Mouse (Mus musculus) ES-CJ7 (cell line): ENCODE results near the gene Uhrf2.
A peak's percentile ranks its signal among the peaks of the same experiment; 100 is the strongest.

Source experiments
- DNase-seq: peaks from one replicate; pipeline ENCODE4 v3.0.0; 2011; ENCODE audit warnings: low read depth, low spot score

Uhrf2 gene

GRCm38 (mm10) chr19:30050584-30050983 lies 20.3 kb downstream of the Uhrf2 start:
- no peak for DNase-seq

GRCm38 (mm10) chr19:30051479-30051878 lies 21.2 kb downstream of the Uhrf2 start:
- no peak for DNase-seq

- no peak for DNase-seq
Measured at GRCm38 (mm10) chr19:30054218-30054617, 23.9 kb downstream of the Uhrf2 start.

DNA sequence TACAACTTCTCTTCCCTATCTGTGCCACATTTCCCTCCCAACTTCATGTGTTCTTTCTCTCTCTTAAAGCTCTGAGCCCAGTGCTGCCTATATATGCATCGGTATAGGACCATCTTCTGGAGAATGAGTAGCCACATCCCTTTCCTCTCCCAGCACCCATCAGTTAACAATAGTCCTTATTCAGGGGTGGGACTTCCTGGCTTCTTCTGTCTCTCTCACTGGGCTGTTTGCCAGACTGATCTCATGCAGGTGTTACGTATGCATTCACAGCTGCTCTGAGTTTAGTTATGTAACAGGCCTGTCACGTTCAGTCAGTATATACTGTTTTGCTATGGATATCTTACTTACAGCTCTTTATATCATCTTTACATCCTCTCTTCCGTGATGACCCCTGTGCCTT lies 35.5 kb downstream of the Uhrf2 start:
- DNase-seq: no peak

DNA sequence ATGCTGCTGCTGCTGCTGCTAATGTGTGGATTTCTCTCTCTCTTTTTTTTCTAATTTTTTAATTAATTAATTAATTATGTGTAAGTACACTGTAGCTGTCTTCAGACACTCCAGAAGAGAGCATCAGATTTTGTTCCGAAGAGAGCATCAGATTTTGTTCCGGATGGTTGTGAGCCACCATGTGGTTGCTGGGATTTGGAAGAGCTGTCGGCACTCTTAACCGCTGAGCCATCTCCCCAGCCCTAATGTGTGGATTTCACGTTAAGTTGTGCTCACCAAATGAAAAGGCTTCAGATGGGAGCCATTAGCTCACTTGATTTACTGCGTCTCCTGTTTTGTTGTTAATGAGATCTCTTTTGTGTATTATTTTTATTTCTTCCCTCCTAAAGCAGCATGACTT lies 59.9 kb downstream of the Uhrf2 start:
- no peak for DNase-seq

- DNase-seq: no peak
Measured at GRCm38 (mm10) chr19:30091644-30092295, 61.5 kb downstream of the Uhrf2 start.

DNA sequence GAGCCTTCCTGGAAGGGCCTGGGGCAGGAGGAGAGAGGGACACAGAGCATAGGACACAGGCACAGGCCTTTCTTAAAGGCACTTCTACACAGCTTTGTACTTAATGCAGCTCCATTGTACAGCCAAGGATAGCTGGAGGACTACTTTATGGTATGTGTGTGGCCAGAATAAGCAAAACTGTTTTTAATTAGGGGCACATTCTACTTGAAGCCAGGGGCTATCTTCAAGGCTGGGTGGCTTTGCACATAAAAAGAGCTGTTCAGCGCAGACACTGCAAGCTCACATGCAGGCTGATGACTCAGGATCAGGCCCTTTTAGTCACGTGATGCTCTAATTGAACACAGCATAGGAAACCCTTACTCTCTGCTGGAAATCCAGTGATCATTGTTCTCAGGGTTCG lies 65.9 kb downstream of the Uhrf2 start:
- DNase-seq: peak; percentile 31

DNA sequence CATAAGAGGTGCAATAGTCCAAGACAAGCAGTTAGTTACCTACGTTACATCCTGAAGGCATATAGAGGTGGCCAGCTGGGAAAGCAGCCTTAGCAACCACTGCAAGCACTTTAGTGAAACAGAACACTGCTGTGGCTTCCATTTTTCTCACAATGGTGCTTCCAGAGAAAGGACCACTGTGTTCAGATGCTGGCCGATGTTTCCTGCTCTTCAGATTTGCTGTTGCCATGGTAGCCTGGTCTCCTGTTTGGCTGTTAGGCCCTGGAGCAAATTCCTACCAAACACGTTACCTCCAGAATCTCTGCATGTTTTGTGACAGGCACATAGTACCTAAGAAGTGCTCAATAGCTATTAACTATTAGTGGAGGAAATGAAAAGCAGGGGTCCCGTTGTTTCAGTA lies 66.7 kb downstream of the Uhrf2 start:
- no peak for DNase-seq

DNA sequence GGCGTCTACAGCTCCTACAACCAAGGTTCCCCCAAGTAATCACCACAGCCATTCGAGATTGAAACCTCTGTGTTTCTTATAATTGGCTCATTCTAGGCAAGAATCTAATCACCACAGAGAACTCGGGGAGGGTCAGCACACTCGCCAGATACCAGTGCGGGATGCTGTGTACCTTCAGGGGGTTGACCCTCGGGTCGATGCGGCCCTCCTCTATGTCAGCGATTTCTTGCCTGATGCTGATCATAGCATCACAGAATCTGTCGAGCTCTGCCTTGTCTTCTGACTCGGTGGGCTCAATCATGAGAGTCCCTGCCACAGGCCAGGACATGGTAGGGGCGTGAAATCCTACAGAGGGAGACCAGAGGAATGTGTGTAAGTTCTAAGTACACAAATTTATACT lies 70.3 kb downstream of the Uhrf2 start:
- DNase-seq: no peak

GRCm38 (mm10) chr19:30102620-30103019 lies 72.3 kb downstream of the Uhrf2 start:
- no peak for DNase-seq

GRCm38 (mm10) chr19:30105045-30105842 lies 74.9 kb downstream of the Uhrf2 start:
- DNase-seq: no peak

DNA sequence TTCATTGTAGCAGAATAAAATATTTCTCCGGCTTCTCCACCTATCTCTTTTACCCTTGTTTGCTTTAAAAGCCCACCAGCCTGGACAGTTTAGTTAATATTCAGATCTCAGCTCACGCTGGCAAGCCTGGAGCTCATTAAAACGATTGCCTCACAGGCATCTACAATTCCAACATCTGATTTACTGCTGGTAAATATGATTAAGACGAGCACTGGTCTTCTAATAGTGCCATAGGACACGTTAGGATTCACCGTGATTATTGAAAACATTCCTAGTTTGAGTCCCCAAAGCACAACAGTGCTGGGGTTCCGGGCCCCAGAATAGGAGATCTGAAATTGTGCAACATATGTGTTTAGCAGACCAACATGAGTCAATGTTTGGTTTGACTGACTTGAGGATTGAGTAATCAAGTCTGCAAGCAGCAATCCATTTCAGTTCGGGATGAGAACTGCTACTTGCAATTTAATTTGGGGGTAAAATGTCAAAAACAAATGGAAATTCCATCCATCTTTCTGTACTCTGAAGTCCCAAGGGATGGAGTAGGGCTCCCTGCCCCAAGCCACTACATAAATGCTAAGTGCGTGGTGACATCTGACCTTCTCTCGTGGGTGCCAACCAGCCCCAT lies 77.0 kb downstream of the Uhrf2 start:
- DNase-seq: no peak

DNA sequence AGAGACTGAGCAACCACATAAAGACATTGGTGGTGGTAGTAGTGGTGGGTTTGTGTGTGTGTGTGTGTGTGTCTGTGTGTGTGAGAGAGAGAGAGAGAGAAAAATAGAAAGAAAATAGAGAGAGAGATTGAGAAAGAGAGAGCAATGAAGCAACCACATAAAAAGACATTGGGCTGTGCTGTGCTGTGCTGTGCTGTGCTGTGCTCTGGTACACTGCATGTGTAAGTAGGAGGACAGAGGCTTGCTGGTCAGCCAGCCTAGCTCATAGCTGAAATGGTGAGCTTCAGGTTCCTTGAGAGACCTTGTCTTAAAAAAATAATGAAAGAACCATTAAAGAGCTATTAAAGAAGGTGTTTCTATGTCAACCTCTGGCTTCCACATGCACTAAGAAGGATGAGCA lies 78.3 kb downstream of the Uhrf2 start:
- DNase-seq: no peak

DNA sequence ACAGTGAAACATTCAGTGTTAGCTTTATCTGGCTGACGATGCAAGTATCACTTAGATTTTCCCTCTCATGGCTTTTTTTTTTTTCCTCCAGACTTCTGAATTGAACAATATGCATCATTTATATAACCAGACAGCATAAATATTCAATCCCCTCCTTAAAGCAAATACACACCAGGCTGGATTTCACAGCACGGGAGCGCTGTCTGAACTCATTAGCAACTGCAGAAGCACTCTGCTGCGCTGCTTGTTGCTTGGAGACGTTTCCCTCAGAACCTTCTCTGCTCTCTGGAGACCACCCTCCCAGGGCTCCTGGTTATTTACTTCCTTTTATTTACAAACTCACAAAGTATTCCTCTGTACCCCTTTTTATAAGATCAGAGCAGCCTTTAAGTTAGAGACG lies 78.8 kb downstream of the Uhrf2 start:
- no peak for DNase-seq

- no peak for DNase-seq
Measured at GRCm38 (mm10) chr19:30111421-30111820, 81.1 kb downstream of the Uhrf2 start.

- no peak for DNase-seq
Measured at GRCm38 (mm10) chr19:30112961-30113688, 82.8 kb downstream of the Uhrf2 start.

GRCm38 (mm10) chr19:30114919-30115441 lies 84.7 kb downstream of the Uhrf2 start:
- peak; percentile 21 for DNase-seq

DNA sequence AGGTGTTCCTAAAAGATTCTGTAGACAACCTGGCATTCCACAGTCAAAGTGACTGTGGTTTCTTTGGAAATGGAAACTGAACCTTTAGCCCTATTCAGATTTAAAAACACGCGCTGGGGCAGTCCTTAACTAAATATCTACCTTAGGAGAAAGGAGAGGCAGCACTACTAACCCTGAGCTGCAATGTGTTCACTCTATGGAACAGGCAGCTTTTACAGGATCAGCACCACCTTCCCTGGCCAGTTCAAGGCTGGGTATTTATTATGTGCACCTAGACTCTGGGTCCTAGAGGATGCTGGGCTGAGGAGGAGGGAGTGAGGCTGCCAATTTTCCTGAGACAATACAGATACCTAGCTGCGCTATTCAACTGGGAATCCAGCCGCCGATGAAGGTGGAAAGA lies 85.3 kb downstream of the Uhrf2 start:
- DNase-seq: peak; percentile 58

DNA sequence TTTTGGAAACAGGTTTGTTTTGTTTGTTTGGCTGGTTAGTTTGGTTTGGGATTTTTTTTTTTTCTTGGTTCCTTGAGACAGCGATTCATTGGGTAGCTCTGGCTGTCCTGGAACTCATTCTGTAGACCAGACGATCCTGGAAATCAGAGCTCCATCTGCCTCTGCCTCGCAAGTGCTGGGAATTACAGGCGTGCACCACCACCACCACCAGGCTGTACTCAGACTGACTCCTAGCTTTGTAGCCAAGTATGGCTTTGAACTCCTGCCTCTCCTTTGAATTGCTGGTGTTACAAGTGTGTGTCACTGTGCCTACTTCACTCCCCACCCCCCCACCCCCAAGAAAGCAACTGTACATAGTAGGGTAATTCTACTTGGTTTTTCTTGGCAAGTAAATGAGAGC lies 86.9 kb downstream of the Uhrf2 start:
- no peak for DNase-seq

DNA sequence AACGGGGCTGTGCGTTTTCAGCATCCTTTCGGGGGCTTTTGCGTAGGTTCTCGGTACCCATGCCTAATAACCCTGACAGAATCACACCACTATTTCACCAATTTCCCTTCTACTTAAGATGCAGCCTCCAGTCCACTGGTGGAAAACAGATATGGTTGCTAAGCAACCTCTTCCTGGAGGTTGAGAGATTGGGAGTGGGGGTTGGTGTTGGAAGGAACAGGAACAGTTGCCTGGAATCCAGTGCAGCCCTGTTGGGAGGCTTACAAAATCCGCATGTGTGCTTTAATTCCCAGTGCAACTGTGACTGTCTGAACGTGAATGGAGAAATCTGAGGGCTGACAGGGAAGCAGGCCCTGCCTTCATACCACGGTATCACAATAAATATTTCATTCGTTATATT lies 87.5 kb downstream of the Uhrf2 start:
- no peak for DNase-seq

DNA sequence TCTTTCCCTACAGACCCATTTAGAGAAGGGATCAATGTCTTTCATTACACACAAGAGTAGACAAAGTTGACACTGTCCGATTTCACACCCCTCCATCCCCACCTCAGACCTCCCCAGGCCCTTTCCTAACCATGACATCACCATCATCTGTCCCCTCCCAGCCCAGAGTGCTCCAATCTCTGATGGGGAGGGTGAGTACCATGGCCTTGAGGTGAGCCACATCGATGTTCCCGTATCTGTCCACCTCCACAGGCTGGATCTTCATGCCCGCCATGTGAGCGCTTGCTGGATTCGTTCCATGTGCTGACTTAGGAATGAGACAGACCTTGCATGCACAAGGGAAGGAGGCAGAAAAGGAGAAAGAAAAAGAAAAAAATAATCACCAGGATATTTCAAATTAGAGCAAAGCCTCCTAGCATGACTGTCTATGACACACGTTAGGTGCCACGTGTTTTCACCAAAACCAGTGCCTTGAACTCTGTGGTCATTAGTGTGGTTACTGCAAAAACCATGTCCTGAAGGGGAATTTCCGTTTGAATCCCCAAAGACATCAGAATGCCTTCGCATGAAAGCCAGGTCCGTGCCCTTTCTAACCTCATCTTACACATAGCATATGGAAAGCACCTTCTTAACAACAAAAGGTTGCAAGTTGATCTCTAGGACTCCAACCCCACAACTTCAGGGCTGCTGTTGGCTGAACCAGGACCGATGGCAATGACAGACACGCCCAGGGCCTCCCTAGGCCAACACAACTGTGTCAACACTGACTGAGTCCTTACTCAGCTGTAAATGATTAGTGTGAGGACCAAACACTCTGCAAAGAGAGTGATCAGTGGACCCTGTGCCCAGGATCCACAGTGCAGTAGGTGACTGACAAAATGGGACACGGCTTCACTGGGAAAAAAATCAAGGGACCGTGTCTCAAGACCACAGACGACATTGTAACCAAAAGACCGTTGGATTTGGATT lies 88.3 kb downstream of the Uhrf2 start:
- DNase-seq: no peak
